ENCODE assay signal across 9 mouse cellular contexts in the genomic region with DNA sequence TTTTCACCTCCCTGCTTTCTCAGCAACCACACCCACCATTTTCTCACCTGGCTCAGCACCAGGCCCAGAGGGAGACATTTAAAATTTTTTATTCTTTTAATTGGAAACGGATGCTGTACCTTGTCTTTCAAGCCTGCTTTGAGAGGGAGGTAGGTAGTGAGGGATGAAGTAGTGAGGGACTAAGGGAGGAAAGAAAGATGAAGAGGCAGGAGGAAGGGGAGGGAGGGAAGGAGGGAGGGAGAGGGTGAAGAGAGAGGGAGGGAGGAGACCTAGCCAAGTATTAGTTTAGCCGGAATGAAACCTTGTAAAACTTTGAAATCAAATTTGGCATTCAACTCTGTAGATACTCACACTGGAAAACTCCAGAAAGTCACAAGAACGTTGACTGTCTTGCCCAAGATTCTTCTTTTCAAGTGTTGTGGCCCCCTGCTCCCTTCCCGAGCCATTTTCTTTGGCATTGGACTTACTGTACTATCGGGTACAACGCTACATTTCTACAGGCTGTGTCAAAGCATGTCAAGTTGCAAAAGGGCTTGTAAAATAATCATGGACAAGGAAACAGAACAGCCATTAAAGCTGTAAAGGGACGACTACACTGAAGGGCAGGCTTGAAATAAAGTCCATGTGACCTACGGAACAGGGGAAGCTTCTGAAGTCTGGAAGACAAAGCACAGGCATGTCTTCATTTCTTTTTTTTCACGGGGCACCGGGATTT.
A peak's percentile ranks its signal among the peaks of the same experiment; 100 is the strongest.
DNase-seq lines count a peak whose midpoint lies in the region; ATAC-seq and TF ChIP-seq lines count a peak whose summit lies in the region.
"Had no signal": no experiment of that assay in that cellular context is flagged by ENCODE, and none has a peak within 500 bp of the region (broad histone marks: within the 10 kb centered on the region; RNA-seq: fewer than 3 reads in every experiment).

No protein-coding gene starts in this region.

- H3K4me2 ChIP-seq in forebrain, embryonic 11.5 days (ENCODE audit: low read depth, low read length, severe bottlenecking): peak overlapping the region; percentile 19; the same call in 1 of the 2 replicates
- 0 out of 2 replicates have a peak overlapping the region, but pooled peaks have one; percentile 28 for H3K4me2 ChIP-seq in intestine, embryonic 16.5 days (ENCODE audit: low read depth, low read length)

- H3K27ac ChIP-seq in left cerebral cortex, adult 2 months: peak overlapping the region; percentile 42; the same call in 1 of the 2 replicates
- H3K27ac ChIP-seq in forebrain, embryonic 11.5 days (ENCODE audit: low read depth, low read length): peak overlapping the region; percentile 75
- H3K27ac ChIP-seq in intestine, embryonic 16.5 days (ENCODE audit: low read length): no peak overlapping the region

- intact Hi-C loops in left cerebral cortex, adult 2 months (cut with DNase I): loop anchor here (2.0 kb wide), 2 partner anchors 19 to 37 kb away; no protein-coding TSS in a partner anchor
- intact Hi-C loops in left cerebral cortex, postnatal 25 days (cut with DNase I): no loop called here

- H3K27me3 ChIP-seq in forebrain, embryonic 11.5 days (ENCODE audit: control insufficient read depth, insufficient read depth, low read length): no peaks in the 10 kb centered on the region
- H3K27me3 ChIP-seq in intestine, embryonic 16.5 days (replicated peaks; ENCODE audit: control insufficient read depth, insufficient read depth, low read length): no peaks in the 10 kb centered on the region
- H3K27me3 ChIP-seq: megakaryocyte, embryonic 14.5 days had no signal

- no peaks in the 10 kb centered on the region for H3K36me3 ChIP-seq in forebrain, embryonic 11.5 days (ENCODE audit: control insufficient read depth, insufficient read depth, low read length)
- no peaks in the 10 kb centered on the region for H3K36me3 ChIP-seq in intestine, embryonic 16.5 days (ENCODE audit: control insufficient read depth, insufficient read depth, low read length)

- no peak overlapping the region for H3K4me3 ChIP-seq in left cerebral cortex, adult 2 months
- H3K4me3 ChIP-seq in forebrain, embryonic 11.5 days (ENCODE audit: low read depth, low read length): no peak overlapping the region
- H3K4me3 ChIP-seq in intestine, embryonic 16.5 days (ENCODE audit: low read length): no peak overlapping the region
- H3K4me3 ChIP-seq: megakaryocyte, embryonic 14.5 days had no signal

- H3K4me1 ChIP-seq in forebrain, embryonic 11.5 days (replicated peaks; ENCODE audit: control insufficient read depth, insufficient read depth, low read length): peaks cover 14% of the 10 kb centered on the region
- H3K4me1 ChIP-seq in intestine, embryonic 16.5 days (ENCODE audit: control insufficient read depth, insufficient read depth, low read length): peaks cover 7% of the 10 kb centered on the region
- H3K4me1 ChIP-seq: megakaryocyte, embryonic 14.5 days had no signal

- WGBS in forebrain, embryonic 11.5 days: 34% methylated on average over 10 of the region's 10 CpGs
- 49% methylated on average over 10 of the region's 10 CpGs for WGBS in intestine, embryonic 16.5 days

- DNase-seq in left cerebral cortex, adult 2 months (ENCODE audit: extremely low spot score in 1 of 2, low spot score in 2 of 2): no peak
- no peak for DNase-seq in left cerebral cortex, postnatal 25 days (ENCODE audit: low spot score in 2 of 2)
- no peak for DNase-seq in forebrain, embryonic 11.5 days (ENCODE audit: low spot score)
- DNase-seq in skeletal muscle tissue, adult 2 months (ENCODE audit: low read depth, low spot score): peak; percentile 6
- no peak for DNase-seq in cerebellum, adult 9-10 months
- DNase-seq in right cerebral cortex, postnatal 36 days (ENCODE audit: low spot score in 2 of 2): no peak
- no peak for DNase-seq in gastrocnemius, postnatal 4 days (ENCODE audit: low spot score in 2 of 2)

- ATAC-seq in forebrain, embryonic 11.5 days (replicated peaks; ENCODE audit: low FRiP score): peak; percentile 29; the same call in 1 of the 2 replicates
- peak; percentile 74 for ATAC-seq in intestine, embryonic 16.5 days

- H3K9ac ChIP-seq in forebrain, embryonic 11.5 days (ENCODE audit: low read length): peak overlapping the region; percentile 43
- peak overlapping the region; percentile 26; the same call in 1 of the 2 replicates for H3K9ac ChIP-seq in intestine, embryonic 16.5 days (ENCODE audit: low read depth, low read length)

- no peak for TF ChIP-seq CTCF in left cerebral cortex, adult 2 months (IDR thresholded peaks at IDR 0.05)

- no peaks in the 10 kb centered on the region for H3K9me3 ChIP-seq in forebrain, embryonic 11.5 days (ENCODE audit: control insufficient read depth, low read length)
- no peaks in the 10 kb centered on the region for H3K9me3 ChIP-seq in intestine, embryonic 16.5 days (ENCODE audit: control insufficient read depth, low read length)
